Mouse (Mus musculus) forebrain, embryonic 13.5 days (tissue): ENCODE data around the gene Irx5. TPM values are rescaled to one million over a fixed set of nuclear protein-coding genes. Genes with fewer than 3 reads are reported as not detected.

Experiments
- ATAC-seq: fragments of 200-750 bp; cut with Nextera tagmentation; 2 replicates; pipeline ENCODE4 v1.8.0; 2017
- H3K27ac ChIP-seq: fragments of 300-500 bp; sonication (generic); 2 replicates; pipeline ENCODE4 v1.5.1; 2015; ENCODE audit warnings: inconsistent platforms, mild to moderate bottlenecking, moderate library complexity
- H3K27me3 ChIP-seq: fragments of 300-500 bp; sonication (generic); 2 replicates; pipeline ENCODE4 v1.6.1; 2015; ENCODE audit warnings: mild to moderate bottlenecking, inconsistent platforms
- H3K36me3 ChIP-seq: fragments of 300-500 bp; sonication (generic); 2 replicates; pipeline ENCODE4 v1.6.1; 2015; ENCODE audit warnings: mild to moderate bottlenecking, inconsistent platforms; ENCODE audit not compliant: poor library complexity, severe bottlenecking
- H3K4me1 ChIP-seq: fragments of 300-500 bp; sonication (generic); 2 replicates; pipeline ENCODE4 v1.6.1; 2015; ENCODE audit warnings: inconsistent platforms
- H3K4me2 ChIP-seq: fragments of 300-500 bp; sonication (generic); 2 replicates; pipeline ENCODE4 v1.6.1; 2015; ENCODE audit warnings: inconsistent platforms, mild to moderate bottlenecking, moderate library complexity
- H3K4me3 ChIP-seq: fragments of 300-500 bp; sonication (generic); 2 replicates; pipeline ENCODE4 v1.5.1; 2015; ENCODE audit warnings: mild to moderate bottlenecking, inconsistent platforms
- H3K9ac ChIP-seq: fragments of 300-500 bp; sonication (generic); 2 replicates; pipeline ENCODE4 v1.6.1; 2015; ENCODE audit warnings: mild to moderate bottlenecking, inconsistent platforms
- H3K9me3 ChIP-seq: fragments of 300-500 bp; sonication (generic); replicated peaks from 2 replicates; pipeline ENCODE4 v1.6.1; 2016; ENCODE audit warnings: inconsistent platforms
- WGBS: fragments of 180-500 bp; shearing (Covaris S2); methylation state at CpG from one replicate; pipeline ENCODE4 v1.1.7; 2015; 5-methylcytosine and 5-hydroxymethylcytosine counted together
- polyA plus RNA-seq: library from polyadenylated mRNA; unstranded; fragments of >200 nt; fragmentation: Nextera tagmentation; extraction: Ambion mirVana; gene quantifications from 2 replicates; pipeline ENCODE4 v1.2.1, GENCODE M21; 2015

The Irx5 gene
- polyA plus RNA-seq, 1 experiment from 2014 or later = 1.3 TPM

- peaks cover 96% of the 10 kb centered on the region for H3K27me3 ChIP-seq
- H3K36me3 ChIP-seq = no peaks in the 10 kb centered on the region
- H3K4me2 ChIP-seq = peak overlapping the region; percentile 15; the same call in 1 of the 2 replicates
- 1% methylated on average over 45 of the region's 45 CpGs for WGBS
- peaks cover 43% of the 10 kb centered on the region for H3K4me1 ChIP-seq
- H3K4me3 ChIP-seq = no peak overlapping the region
- H3K9ac ChIP-seq = no peak overlapping the region
- H3K9me3 ChIP-seq = no peaks in the 10 kb centered on the region
- ATAC-seq = no peak
- no peak overlapping the region for H3K27ac ChIP-seq
These were observed 6.1 kb downstream of the Irx5 start for GRCm38 (mm10) chr8:92363217-92364147.

GRCm38 (mm10) chr8:92364148-92364775 lies 6.8 kb downstream of the Irx5 start:
- Histone ChIP-seq H3K9ac (no peak overlapping the region), H3K36me3 (no peaks in the 10 kb centered on the region), H3K27me3 (peaks cover 96% of the 10 kb centered on the region), H3K27ac (no peak overlapping the region), H3K4me3 (no peak overlapping the region), H3K4me1 (peaks cover 36% of the 10 kb centered on the region), H3K4me2 (no peak overlapping the region; the same call in 1 of the 2 replicates), H3K9me3 (no peaks in the 10 kb centered on the region)
- 2% methylated on average over 20 of the region's 20 CpGs for WGBS
- no peak for ATAC-seq

GRCm38 (mm10) chr8:92364776-92365240 lies 7.4 kb downstream of the Irx5 start:
- Histone ChIP-seq H3K27ac (no peak overlapping the region), H3K4me2 (no peak overlapping the region), H3K4me3 (no peak overlapping the region), H3K9me3 (no peaks in the 10 kb centered on the region), H3K9ac (no peak overlapping the region), H3K27me3 (peaks cover 96% of the 10 kb centered on the region), H3K4me1 (peaks cover 31% of the 10 kb centered on the region), H3K36me3 (no peaks in the 10 kb centered on the region)
- 10% methylated on average over 20 of the region's 20 CpGs for WGBS
- no peak for ATAC-seq

GRCm38 (mm10) chr8:92365241-92365943 lies 8.0 kb downstream of the Irx5 start:
- Histone ChIP-seq H3K27ac (no peak overlapping the region), H3K4me3 (no peak overlapping the region; the same call in 1 of the 2 replicates), H3K4me1 (peaks cover 26% of the 10 kb centered on the region), H3K27me3 (peaks cover 96% of the 10 kb centered on the region), H3K9me3 (no peaks in the 10 kb centered on the region), H3K9ac (no peak overlapping the region), H3K36me3 (no peaks in the 10 kb centered on the region), H3K4me2 (peak overlapping the region; percentile 10; the same call in 1 of the 2 replicates)
- under 1% methylated on average over 36 of the region's 36 CpGs for WGBS
- ATAC-seq = 0 out of 2 replicates have a peak, but pooled peaks have one; percentile 14

GRCm38 (mm10) chr8:92365944-92366735 lies 8.7 kb downstream of the Irx5 start:
- ATAC-seq = no peak
- H3K4me2 ChIP-seq = 0 out of 2 replicates have a peak overlapping the region, but pooled peaks have one; percentile 10
- H3K27ac ChIP-seq = no peak overlapping the region
- no peaks in the 10 kb centered on the region for H3K9me3 ChIP-seq
- peaks cover 24% of the 10 kb centered on the region for H3K4me1 ChIP-seq
- no peak overlapping the region for H3K9ac ChIP-seq
- no peaks in the 10 kb centered on the region for H3K36me3 ChIP-seq
- H3K4me3 ChIP-seq = no peak overlapping the region
- 4% methylated on average over 26 of the region's 26 CpGs for WGBS
- peaks cover 94% of the 10 kb centered on the region for H3K27me3 ChIP-seq

GRCm38 (mm10) chr8:92366736-92367267 lies 9.4 kb downstream of the Irx5 start:
- Histone ChIP-seq H3K27me3 (peaks cover 93% of the 10 kb centered on the region), H3K27ac (no peak overlapping the region)

GRCm38 (mm10) chr8:92379524-92379923 lies 22.1 kb downstream of the Irx5 start:
- H3K4me2 ChIP-seq = no peak overlapping the region
- H3K27me3 ChIP-seq = peaks cover 76% of the 10 kb centered on the region
- 0 out of 2 replicates have a peak, but pooled peaks have one; percentile 27 for ATAC-seq
- 12% methylated on average over 6 of the region's 6 CpGs for WGBS
- peaks cover 6% of the 10 kb centered on the region; the same call in 1 of the 2 replicates for H3K4me1 ChIP-seq
- no peaks in the 10 kb centered on the region for H3K36me3 ChIP-seq
- H3K4me3 ChIP-seq = no peak overlapping the region
- H3K27ac ChIP-seq = no peak overlapping the region
- H3K9ac ChIP-seq = no peak overlapping the region
- H3K9me3 ChIP-seq = no peaks in the 10 kb centered on the region

More at GRCm38 (mm10) chr8:92366736-92367267, 9.4 kb downstream of the Irx5 start:
- Histone ChIP-seq H3K9ac (no peak overlapping the region), H3K4me2 (no peak overlapping the region), H3K4me3 (no peak overlapping the region), H3K9me3 (no peaks in the 10 kb centered on the region), H3K4me1 (peaks cover 21% of the 10 kb centered on the region), H3K36me3 (no peaks in the 10 kb centered on the region)
- WGBS = 6% methylated on average over 20 of the region's 20 CpGs
- peak; percentile 37; the same call in 1 of the 2 replicates for ATAC-seq

- Histone ChIP-seq H3K27me3 (peaks cover 69% of the 10 kb centered on the region), H3K4me3 (no peak overlapping the region), H3K4me1 (peaks cover 6% of the 10 kb centered on the region; the same call in 1 of the 2 replicates), H3K36me3 (no peaks in the 10 kb centered on the region), H3K4me2 (no peak overlapping the region), H3K9ac (no peak overlapping the region), H3K9me3 (no peaks in the 10 kb centered on the region), H3K27ac (no peak overlapping the region)
- WGBS = 40% methylated on average over 2 of the region's 2 CpGs
- ATAC-seq = no peak
These were observed 23.1 kb downstream of the Irx5 start for GRCm38 (mm10) chr8:92380571-92380970.

GRCm38 (mm10) chr8:92387893-92388292 lies 30.5 kb downstream of the Irx5 start:
- ATAC-seq = no peak
- 77% methylated on average over 4 of the region's 4 CpGs for WGBS

GRCm38 (mm10) chr8:92404218-92404617 lies 46.8 kb downstream of the Irx5 start:
- no peak overlapping the region for H3K4me2 ChIP-seq
- ATAC-seq = no peak
- no peak overlapping the region for H3K4me3 ChIP-seq
- no peaks in the 10 kb centered on the region for H3K9me3 ChIP-seq
- H3K27ac ChIP-seq = no peak overlapping the region
- H3K27me3 ChIP-seq = peaks cover 7% of the 10 kb centered on the region; the same call in 1 of the 2 replicates
- H3K4me1 ChIP-seq = peaks cover 12% of the 10 kb centered on the region
- H3K36me3 ChIP-seq = no peaks in the 10 kb centered on the region
- 93% methylated on average over 2 of the region's 2 CpGs for WGBS
- no peak overlapping the region for H3K9ac ChIP-seq

More at GRCm38 (mm10) chr8:92387893-92388292, 30.5 kb downstream of the Irx5 start:
- H3K4me1 ChIP-seq = no peaks in the 10 kb centered on the region
- peaks cover 21% of the 10 kb centered on the region for H3K27me3 ChIP-seq
- H3K9ac ChIP-seq = no peak overlapping the region
- no peak overlapping the region for H3K4me3 ChIP-seq
- H3K4me2 ChIP-seq = no peak overlapping the region
- H3K27ac ChIP-seq = no peak overlapping the region
- H3K9me3 ChIP-seq = no peaks in the 10 kb centered on the region
- H3K36me3 ChIP-seq = no peaks in the 10 kb centered on the region

GRCm38 (mm10) chr8:92408092-92408491 lies 50.7 kb downstream of the Irx5 start:
- Histone ChIP-seq H3K27ac (no peak overlapping the region), H3K36me3 (no peaks in the 10 kb centered on the region), H3K4me2 (no peak overlapping the region), H3K9me3 (no peaks in the 10 kb centered on the region), H3K4me3 (no peak overlapping the region), H3K4me1 (peaks cover 12% of the 10 kb centered on the region), H3K27me3 (peaks cover 11% of the 10 kb centered on the region), H3K9ac (no peak overlapping the region; the same call in 1 of the 2 replicates)
- 17% methylated on average over 7 of the region's 7 CpGs for WGBS
- peak; percentile 33; the same call in 1 of the 2 replicates for ATAC-seq
